Mouse (Mus musculus) retina, embryonic 14.5 days (tissue): Measurements from ENCODE around the gene Mapk1.
A peak's percentile ranks its signal among the peaks of the same experiment; 100 is the strongest.

Source experiments
- DNase-seq: peaks from one replicate; pipeline ENCODE4 v3.0.0-alpha.2; 2015; ENCODE audit warnings: low spot score

The Mapk1 gene

DNA sequence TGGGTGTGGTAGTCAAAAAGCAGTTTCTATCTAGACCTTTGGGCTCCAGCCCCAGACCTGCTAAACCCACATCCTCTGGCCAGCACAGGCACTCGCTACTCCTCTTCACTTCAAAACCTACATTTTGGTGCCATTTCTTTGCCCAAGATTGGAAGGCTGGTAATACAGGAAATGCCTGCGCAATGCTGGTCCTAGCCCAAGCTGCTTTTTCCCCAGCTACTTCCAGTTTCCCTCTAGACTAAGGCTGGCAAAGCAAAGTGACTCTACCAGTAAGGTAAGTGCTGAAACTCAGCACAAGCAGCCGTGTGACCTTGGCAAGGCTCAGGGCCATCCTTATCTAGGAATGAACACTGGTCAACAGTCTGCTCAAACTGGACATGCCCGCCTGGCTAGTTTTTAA lies 102.5 kb downstream of the Mapk1 start:
- DNase-seq, result no peak

DNA sequence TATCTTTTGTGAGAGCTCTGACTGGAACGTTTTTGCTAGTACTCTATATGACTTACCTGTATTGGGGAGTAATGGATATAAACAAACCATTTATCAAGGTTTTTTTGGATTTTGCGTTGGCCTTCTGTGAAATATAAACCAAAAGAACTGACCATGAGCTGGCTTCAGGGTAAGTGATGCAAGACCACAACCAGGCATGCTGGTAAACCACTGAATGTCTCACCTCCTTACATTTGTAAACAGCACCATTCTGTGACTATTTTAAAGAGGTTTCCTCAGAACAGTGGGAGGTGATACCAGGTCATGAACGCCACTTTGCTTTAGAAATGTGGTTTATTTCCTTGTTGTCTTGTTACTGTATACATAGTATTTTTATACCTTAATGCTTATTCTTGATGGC lies 103.1 kb downstream of the Mapk1 start:
- DNase-seq, result no peak

DNA sequence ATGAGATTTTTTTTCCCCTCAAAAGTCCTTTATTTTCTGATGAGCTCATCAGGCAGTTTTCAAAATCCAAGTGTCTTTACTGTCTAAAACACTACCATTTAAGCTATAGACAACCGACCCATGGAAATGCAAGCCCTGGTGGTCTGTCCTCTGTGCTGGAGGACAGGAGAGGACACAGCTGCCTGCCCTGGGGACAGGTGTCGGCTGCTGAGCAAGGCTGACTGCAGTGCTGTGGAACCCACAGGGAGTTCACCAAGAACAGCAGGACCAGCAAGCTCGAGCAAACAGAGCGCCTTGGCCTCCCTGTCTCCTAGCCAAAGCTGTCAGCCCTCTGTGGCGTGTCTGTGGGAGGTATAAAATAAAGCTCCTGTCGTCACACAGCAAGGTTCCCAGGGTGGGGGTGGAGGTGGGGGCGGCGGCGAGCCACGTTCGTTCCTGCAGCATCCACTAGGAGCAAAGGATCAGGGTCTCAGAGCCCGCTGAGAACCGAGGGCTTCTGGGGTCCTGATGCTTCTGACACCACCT lies 103.5 kb downstream of the Mapk1 start:
- DNase-seq, result no peak

DNA sequence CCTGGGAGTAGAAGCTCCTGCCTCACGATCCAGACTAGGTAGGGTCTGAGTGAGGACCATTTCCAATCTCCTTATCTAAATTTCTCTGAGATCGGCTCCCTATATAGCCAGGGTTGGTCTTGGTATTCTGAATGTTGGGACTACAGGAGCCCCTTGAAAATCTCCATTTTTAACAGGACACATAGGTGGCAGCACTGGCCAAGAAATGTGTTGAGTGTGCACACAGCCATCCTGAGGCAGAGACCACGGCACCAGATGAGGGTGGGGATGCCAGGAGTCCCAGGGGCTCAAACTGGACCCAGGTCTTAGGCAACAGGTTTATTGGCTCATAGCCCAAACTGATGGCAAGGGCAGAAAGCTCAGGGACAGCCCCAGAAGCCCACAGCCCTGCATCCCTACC lies 105.2 kb downstream of the Mapk1 start:
- peak; percentile 28 for DNase-seq

DNA sequence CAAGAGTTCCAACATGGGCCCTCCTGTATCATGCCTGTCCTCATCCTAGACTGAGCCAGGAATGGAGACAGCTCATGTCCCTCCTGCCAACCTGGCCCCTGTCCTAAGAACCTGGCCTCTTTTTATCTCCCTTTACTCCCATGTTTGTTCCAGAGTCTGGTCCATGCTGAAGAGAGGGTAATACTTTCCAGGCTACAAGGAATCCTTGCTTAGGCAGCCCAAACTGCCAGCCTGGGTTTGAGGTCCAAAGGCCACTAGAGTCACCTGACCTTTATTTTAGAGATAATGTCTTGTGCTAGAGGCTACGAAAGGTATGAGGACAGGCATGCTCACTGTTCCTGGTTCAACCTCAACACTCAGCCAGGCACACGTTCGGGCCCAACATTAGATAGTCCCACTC lies 113.8 kb downstream of the Mapk1 start:
- no peak for DNase-seq
